Mouse (Mus musculus): Measurements from ENCODE around the gene Crim1. TPM values are rescaled to one million over a fixed set of nuclear protein-coding genes. Genes with fewer than 3 reads are reported as not detected.

Crim1 gene
- total and polyA plus RNA-seq, 2 experiments from 2014 or later = 14.1 to 88.9 TPM

DNA sequence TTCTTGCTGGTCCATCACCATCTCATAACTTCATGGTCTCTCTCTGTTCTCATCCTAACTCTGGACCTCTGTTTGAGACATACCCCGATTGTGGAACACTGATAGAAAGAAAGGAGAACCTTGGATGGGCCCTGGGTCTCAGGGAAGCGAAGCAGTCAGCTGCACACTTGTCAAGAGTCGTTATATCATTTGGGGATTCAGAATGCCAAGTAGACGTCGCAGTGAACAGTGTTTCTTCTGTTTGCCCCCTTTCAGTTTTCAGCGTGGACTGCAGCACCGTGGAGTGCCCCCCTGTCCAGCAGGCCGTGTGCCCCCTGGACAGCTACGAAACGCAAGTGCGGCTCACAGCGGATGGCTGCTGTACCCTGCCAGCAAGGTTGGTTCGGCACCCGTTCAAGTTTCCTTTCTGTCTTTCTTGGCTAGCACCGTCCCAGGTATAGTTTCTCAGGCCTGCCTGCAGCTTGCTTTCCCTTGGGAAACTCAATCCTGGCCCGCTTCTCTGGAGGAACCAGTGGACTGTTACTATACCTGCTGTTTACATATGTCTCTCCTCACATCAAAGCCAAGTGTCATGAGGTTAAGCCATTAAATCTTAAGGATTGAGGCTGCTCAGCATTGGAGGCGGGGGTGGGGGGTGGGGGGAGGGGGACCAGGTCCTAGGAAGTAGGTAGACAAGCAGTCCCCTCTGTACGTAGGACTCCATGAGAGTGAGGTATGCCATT lies 81.1 kb downstream of the Crim1 start:
- 75% methylated on average over 18 of the region's 18 CpGs for WGBS
- ATAC-seq = no peak
- Histone ChIP-seq H3K9ac (no peak overlapping the region), H3K4me2 (ENCODE audit: low read depth) (no peak overlapping the region), H3K27ac (ENCODE audit: low read depth, low read length) (no peak overlapping the region), H3K4me3 (ENCODE audit: low read depth, low read length) (no peak overlapping the region), H3K9me3 (ENCODE audit: low read length) (no peaks in the 10 kb centered on the region), H3K27me3 (ENCODE audit: insufficient read depth, low read length) (no peaks in the 10 kb centered on the region), H3K4me1 (ENCODE audit: insufficient read depth) (0 out of 2 replicates have a peak, but pooled peaks cover 3% of the 10 kb centered on the region), H3K36me3 (ENCODE audit: insufficient read depth) (no peaks in the 10 kb centered on the region)
- TF ChIP-seq CTCF (IDR thresholded peaks at IDR 0.05; ENCODE audit: low read depth) = no peak
- no peak for DNase-seq

DNA sequence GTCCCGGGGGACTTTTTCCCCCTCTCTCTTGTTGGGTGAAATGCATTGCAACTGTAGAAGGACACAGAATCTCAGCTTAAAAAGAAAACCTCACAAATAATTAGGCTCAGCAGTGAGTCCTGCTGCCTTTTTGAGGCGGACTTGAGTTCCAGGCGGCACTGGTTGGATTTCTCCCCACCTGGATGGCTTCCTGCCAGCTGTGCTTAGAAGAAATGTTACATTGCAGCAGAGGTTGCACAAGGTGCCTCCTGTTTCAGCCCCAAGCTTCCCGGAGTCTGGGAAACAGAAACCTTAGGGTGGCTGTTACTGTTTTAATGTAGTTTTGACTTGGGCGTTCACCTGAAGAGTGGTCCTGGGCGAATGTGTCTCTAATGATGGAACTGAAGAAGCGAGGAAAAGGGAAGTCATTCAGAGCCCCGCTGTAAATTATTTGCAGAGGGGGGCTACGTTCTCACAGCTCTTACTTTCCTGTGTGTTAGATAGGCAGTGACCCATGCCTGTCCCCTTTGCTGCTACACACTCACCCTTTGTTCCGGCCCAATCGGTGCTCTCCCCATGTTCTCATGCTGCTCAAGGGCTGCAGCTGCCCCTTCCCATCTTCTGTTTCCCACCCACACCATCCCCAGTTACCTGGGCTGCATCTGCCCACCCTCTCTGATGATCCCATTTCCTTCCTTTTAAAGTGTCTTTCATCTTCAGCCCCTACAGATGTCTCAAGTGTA lies 83.4 kb downstream of the Crim1 start:
- no peak for ATAC-seq

DNA sequence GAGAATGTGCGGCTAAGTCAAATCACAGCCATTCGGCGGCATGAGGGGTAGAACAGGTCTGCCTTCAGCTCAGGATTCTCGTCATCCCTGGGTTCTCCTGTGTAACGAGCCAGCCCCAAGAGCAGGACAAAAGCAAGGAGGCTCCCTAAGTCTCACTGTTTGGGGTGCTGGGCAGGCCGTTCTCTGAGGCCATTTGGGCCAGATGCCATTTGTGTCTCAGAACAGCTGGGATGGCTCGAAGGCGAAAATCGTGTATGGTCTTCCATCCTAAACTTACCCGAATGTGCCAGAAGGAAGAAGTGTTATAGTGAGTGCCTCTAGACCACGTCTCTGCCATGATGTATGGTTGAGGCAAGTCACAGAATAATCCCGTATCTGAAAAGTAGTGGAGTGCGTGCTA lies 86.0 kb downstream of the Crim1 start:
- no peak overlapping the region for H3K27ac ChIP-seq (ENCODE audit: low read depth, low read length)
- H3K4me3 ChIP-seq (ENCODE audit: low read depth, low read length) = no peak overlapping the region
- no peak for TF ChIP-seq CTCF (IDR thresholded peaks at IDR 0.05; ENCODE audit: low read depth)
- H3K9me3 ChIP-seq (ENCODE audit: low read length) = no peaks in the 10 kb centered on the region
- WGBS = 85% methylated on average over 13 of the region's 13 CpGs
- no peak overlapping the region for H3K9ac ChIP-seq
- no peaks in the 10 kb centered on the region for H3K27me3 ChIP-seq (ENCODE audit: insufficient read depth, low read length)
- H3K36me3 ChIP-seq (ENCODE audit: insufficient read depth) = no peaks in the 10 kb centered on the region
- H3K4me2 ChIP-seq (ENCODE audit: low read depth) = no peak overlapping the region
- ATAC-seq (no peak), DNase-seq (no peak)
- no peaks in the 10 kb centered on the region for H3K4me1 ChIP-seq (ENCODE audit: insufficient read depth)

More for the DNA sequence above, 83.4 kb downstream of the Crim1 start:
- Histone ChIP-seq H3K9me3 (ENCODE audit: low read length) (no peaks in the 10 kb centered on the region), H3K4me1 (ENCODE audit: insufficient read depth) (0 out of 2 replicates have a peak, but pooled peaks cover 3% of the 10 kb centered on the region), H3K36me3 (ENCODE audit: insufficient read depth) (no peaks in the 10 kb centered on the region), H3K9ac (no peak overlapping the region), H3K27me3 (ENCODE audit: insufficient read depth, low read length) (no peaks in the 10 kb centered on the region), H3K4me3 (ENCODE audit: low read depth, low read length) (no peak overlapping the region), H3K4me2 (ENCODE audit: low read depth) (no peak overlapping the region), H3K27ac (ENCODE audit: low read depth, low read length) (no peak overlapping the region)
- no peak for DNase-seq
- WGBS = 78% methylated on average over 11 of the region's 11 CpGs
- TF ChIP-seq CTCF (IDR thresholded peaks at IDR 0.05; ENCODE audit: low read depth) = no peak

DNA sequence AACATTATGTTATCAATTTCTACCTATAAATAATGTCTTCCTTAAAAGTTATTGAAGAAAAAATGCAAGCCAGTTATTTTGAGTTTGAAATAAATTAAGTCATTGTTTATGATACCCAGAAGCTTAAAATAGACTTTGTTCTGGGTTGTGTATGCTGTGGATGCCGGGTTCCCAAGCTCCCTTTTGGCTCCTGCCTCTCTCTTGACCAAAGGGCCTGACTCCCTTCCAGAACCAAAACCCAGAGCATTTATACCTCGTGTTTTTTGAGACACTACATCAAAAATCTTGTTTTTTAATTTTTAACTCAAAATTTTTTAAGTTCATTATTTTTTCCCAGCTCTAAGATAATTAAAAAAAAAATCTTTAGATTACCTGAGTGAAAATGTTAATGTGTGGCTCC lies 87.3 kb downstream of the Crim1 start:
- Histone ChIP-seq H3K4me2 (ENCODE audit: low read depth) (no peak overlapping the region), H3K36me3 (ENCODE audit: insufficient read depth) (no peaks in the 10 kb centered on the region), H3K9me3 (ENCODE audit: low read length) (no peaks in the 10 kb centered on the region), H3K9ac (no peak overlapping the region), H3K4me1 (ENCODE audit: insufficient read depth) (no peaks in the 10 kb centered on the region), H3K27ac (ENCODE audit: low read depth, low read length) (no peak overlapping the region), H3K4me3 (ENCODE audit: low read depth, low read length) (no peak overlapping the region), H3K27me3 (ENCODE audit: insufficient read depth, low read length) (no peaks in the 10 kb centered on the region)
- WGBS = 68% methylated on average over 2 of the region's 2 CpGs
- DNase-seq (no peak), ATAC-seq (no peak)
- TF ChIP-seq CTCF (IDR thresholded peaks at IDR 0.05; ENCODE audit: low read depth) = no peak

GRCm38 (mm10) chr17:78290153-78290876 lies 90.3 kb downstream of the Crim1 start:
- no peak for TF ChIP-seq CTCF (IDR thresholded peaks at IDR 0.05; ENCODE audit: low read depth)

GRCm38 (mm10) chr17:78291030-78291429 lies 91.0 kb downstream of the Crim1 start:
- Histone ChIP-seq H3K9me3 (ENCODE audit: low read length) (no peaks in the 10 kb centered on the region), H3K27ac (ENCODE audit: low read depth, low read length) (no peak overlapping the region), H3K27me3 (ENCODE audit: insufficient read depth, low read length) (no peaks in the 10 kb centered on the region), H3K9ac (no peak overlapping the region), H3K4me2 (ENCODE audit: low read depth) (no peak overlapping the region), H3K4me3 (ENCODE audit: low read depth, low read length) (no peak overlapping the region), H3K4me1 (ENCODE audit: insufficient read depth) (no peaks in the 10 kb centered on the region), H3K36me3 (ENCODE audit: insufficient read depth) (no peaks in the 10 kb centered on the region)
- ATAC-seq (no peak), DNase-seq (no peak)
- WGBS = 93% methylated on average over 5 of the region's 5 CpGs
- TF ChIP-seq CTCF (IDR thresholded peaks at IDR 0.05; ENCODE audit: low read depth) = no peak

More at GRCm38 (mm10) chr17:78290153-78290876, 90.3 kb downstream of the Crim1 start:
- DNase-seq (no peak), ATAC-seq (no peak)
- Histone ChIP-seq H3K27me3 (ENCODE audit: insufficient read depth, low read length) (no peaks in the 10 kb centered on the region), H3K27ac (ENCODE audit: low read depth, low read length) (no peak overlapping the region), H3K4me3 (ENCODE audit: low read depth, low read length) (no peak overlapping the region), H3K4me1 (ENCODE audit: insufficient read depth) (no peaks in the 10 kb centered on the region), H3K36me3 (ENCODE audit: insufficient read depth) (no peaks in the 10 kb centered on the region), H3K9ac (no peak overlapping the region), H3K9me3 (ENCODE audit: low read length) (no peaks in the 10 kb centered on the region), H3K4me2 (ENCODE audit: low read depth) (no peak overlapping the region)
- WGBS = 80% methylated on average over 6 of the region's 6 CpGs

All from forebrain, postnatal 0 days (tissue).